Mouse (Mus musculus) gonadal fat pad, adult 2 months (tissue): Measurements from ENCODE around the gene Cdkn2b. TPM values are rescaled to one million over a fixed set of nuclear protein-coding genes. Genes with fewer than 3 reads are reported as not detected.
A peak's percentile ranks its signal among the peaks of the same experiment; 100 is the strongest.

Source experiments
- DNase-seq: peaks from one replicate; pipeline ENCODE4 v3.0.0-alpha.2; 2012; ENCODE audit warnings: low read depth
- polyA plus RNA-seq: library from polyadenylated mRNA; depleted of rRNA; stranded (reverse); fragments of >200 nt; gene quantifications from 2 replicates; pipeline ENCODE4 v1.2.3, GENCODE M21; 2012; rRNA removed

Cdkn2b gene
- polyA plus RNA-seq = 12.1 and 20.4 TPM in 2 replicates

GRCm38 (mm10) chr4:89310491-89311254 lies at the start of gene Cdkn2b:
Gene Cdkn2b, minus strand, starts transcription at chr4:89311039.
- DNase-seq = no peak

- DNase-seq = peak; percentile 64
Observed at GRCm38 (mm10) chr4:89360349-89360748, 49.5 kb upstream of the Cdkn2b start.

- DNase-seq = no peak
Observed at GRCm38 (mm10) chr4:89359506-89359905, 48.7 kb upstream of the Cdkn2b start.

- no peak for DNase-seq
Observed at GRCm38 (mm10) chr4:89353935-89354334, 43.1 kb upstream of the Cdkn2b start.

GRCm38 (mm10) chr4:89353071-89353582 lies 42.3 kb upstream of the Cdkn2b start:
- no peak for DNase-seq

- no peak for DNase-seq
Observed at GRCm38 (mm10) chr4:89351474-89351873, 40.6 kb upstream of the Cdkn2b start.

GRCm38 (mm10) chr4:89350938-89351451 lies 40.2 kb upstream of the Cdkn2b start:
- no peak for DNase-seq

GRCm38 (mm10) chr4:89350391-89350790 lies 39.6 kb upstream of the Cdkn2b start:
- no peak for DNase-seq

- no peak for DNase-seq
Observed at GRCm38 (mm10) chr4:89348842-89349241, 38.0 kb upstream of the Cdkn2b start.

GRCm38 (mm10) chr4:89313461-89313860 lies 2.6 kb upstream of the Cdkn2b start:
- no peak for DNase-seq

GRCm38 (mm10) chr4:89309996-89310395 lies 843 bp downstream of the Cdkn2b start:
- DNase-seq = no peak

GRCm38 (mm10) chr4:89308001-89308400 lies 2.8 kb downstream of the Cdkn2b start:
- no peak for DNase-seq

GRCm38 (mm10) chr4:89306798-89307365 lies 4.0 kb downstream of the Cdkn2b start:
- no peak for DNase-seq

- DNase-seq = no peak
Observed at GRCm38 (mm10) chr4:89305691-89306090, 5.1 kb downstream of the Cdkn2b start.

- DNase-seq = no peak
Observed at GRCm38 (mm10) chr4:89303281-89303995, 7.4 kb downstream of the Cdkn2b start.

GRCm38 (mm10) chr4:89302129-89302528 lies 8.7 kb downstream of the Cdkn2b start:
- no peak for DNase-seq

- DNase-seq = no peak
Observed at GRCm38 (mm10) chr4:89299721-89300120, 11.1 kb downstream of the Cdkn2b start.

GRCm38 (mm10) chr4:89295441-89296220 lies 15.2 kb downstream of the Cdkn2b start:
- no peak for DNase-seq

GRCm38 (mm10) chr4:89294486-89295440 lies 16.1 kb downstream of the Cdkn2b start, which contains the start of gene Cdkn2a:
Gene Cdkn2a, minus strand, starts transcription at chr4:89294653.
- DNase-seq = no peak

- no peak for DNase-seq
Observed at GRCm38 (mm10) chr4:89294091-89294485, 16.8 kb downstream of the Cdkn2b start.
